Mouse (Mus musculus) liver, postnatal 0 days (tissue): ENCODE data around the gene Atp1a4.

Experiments
- CTCF ChIP-seq: sonication (generic); IDR thresholded peaks from 2 replicates; pipeline ENCODE4 v1.5.1; 2016; ENCODE audit warnings: antibody characterized with exemption, low read depth
- EP300 ChIP-seq: IDR thresholded peaks from 2 replicates; pipeline ENCODE4 v1.6.1; 2016; ENCODE audit warnings: antibody characterized with exemption, low read depth, mild to moderate bottlenecking

DNA sequence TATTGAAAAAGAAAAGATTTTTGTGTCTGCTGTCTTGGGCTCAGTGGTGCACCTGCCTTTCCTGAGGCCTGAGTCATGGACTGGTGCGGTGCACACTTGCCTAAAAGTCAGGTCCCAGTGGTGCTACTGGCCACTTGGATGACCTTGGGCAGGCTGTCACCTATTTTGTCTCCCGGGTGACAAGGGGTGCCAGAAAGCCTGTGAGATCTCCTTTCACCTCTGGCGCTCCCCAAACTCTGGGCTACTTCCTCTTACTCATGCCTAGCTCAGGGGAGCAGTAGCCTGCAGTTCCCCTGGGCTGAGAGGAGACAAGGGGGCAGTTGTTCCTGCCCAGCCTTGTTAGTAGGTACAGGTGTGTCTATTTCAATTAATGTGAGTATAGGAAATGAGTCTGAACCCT, 44.1 kb upstream of the Atp1a4 start:
- no peak for TF ChIP-seq EP300
- TF ChIP-seq CTCF = no peak
